Mouse (Mus musculus): ENCODE measurements around the gene Faf1.

DNA sequence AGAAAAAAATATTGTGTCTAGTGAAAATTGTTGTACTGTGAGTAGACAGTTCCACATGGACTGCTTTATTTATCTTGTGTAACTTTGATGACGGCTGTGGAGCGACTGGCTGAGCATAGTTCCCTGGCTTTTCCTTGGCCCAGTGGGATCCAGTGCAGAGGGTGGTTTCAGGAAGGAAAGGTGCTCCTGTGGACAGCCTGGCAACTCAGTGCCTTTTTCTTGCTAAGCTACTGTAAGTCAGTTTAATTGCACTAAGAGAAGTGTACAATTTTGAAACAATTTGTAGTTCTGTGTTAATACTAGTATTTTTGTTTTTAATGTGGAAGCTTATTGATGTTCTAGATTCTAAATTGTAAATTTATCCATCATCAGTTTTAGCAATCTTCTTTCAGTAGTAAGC is 83.5 kb downstream of the Faf1 start:
- TF ChIP-seq FLI1 (IDR thresholded peaks at IDR 0.05; ENCODE audit: low read length), result no peak
- TF ChIP-seq GATA1 (IDR thresholded peaks at IDR 0.05; ENCODE audit: borderline replicate concordance, low read length), result no peak

Measured in megakaryocyte, embryonic 14.5 days (primary cell).